Mouse (Mus musculus) left cerebral cortex, postnatal 14 days (tissue): Measurements from ENCODE around the gene Myo9b. TPM values are rescaled to one million over a fixed set of nuclear protein-coding genes. Genes with fewer than 3 reads are reported as not detected.
"Not testable (repeated sequence)": the region's sequence is repeated elsewhere in the genome, so short reads cannot be mapped to it uniquely, and the experiment has no call there.

Experiments
- DNase-seq, 2 experiments: peaks; one replicate each; pipeline ENCODE4 v3.0.0; 2021 to 2022; ENCODE audit warnings: low spot score in 2 of 2, mixed read lengths in 1 of 2
- intact Hi-C: fragments of 180-260 bp; cut with DNase I; formaldehyde crosslinking; loops from one replicate; pipeline ENCODE4 v1.15.1; 2025
- total RNA-seq, 2 experiments: library from RNA; stranded (reverse); gene quantifications; 2 replicates each; pipeline ENCODE4 v1.2.3; 2021

The Myo9b gene
- total RNA-seq, 2 experiments from 2014 or later: 29.0 to 30.0 TPM

- intact Hi-C loops: no loop called here
- DNase-seq: no peak
These were observed 18.4 kb downstream of the Myo9b start for GRCm38 (mm10) chr8:71290911-71291310.

- intact Hi-C loops: no loop called here
- DNase-seq: no peak
These were observed 18.8 kb downstream of the Myo9b start for GRCm38 (mm10) chr8:71291351-71291750.

- DNase-seq: not testable (repeated sequence)
These were observed 21.4 kb downstream of the Myo9b start for GRCm38 (mm10) chr8:71293930-71294329.

GRCm38 (mm10) chr8:71296188-71296621 lies 23.7 kb downstream of the Myo9b start:
- intact Hi-C loops: no loop called here
- DNase-seq: no peak

More at GRCm38 (mm10) chr8:71293930-71294329, 21.4 kb downstream of the Myo9b start:
- intact Hi-C loops: not testable (repeated sequence)

- intact Hi-C loops: no loop called here
- DNase-seq: no peak
These were observed 24.3 kb downstream of the Myo9b start for GRCm38 (mm10) chr8:71296784-71297183.

GRCm38 (mm10) chr8:71297439-71297838 lies 24.9 kb downstream of the Myo9b start:
- DNase-seq: no peak
- intact Hi-C loops: no loop called here

GRCm38 (mm10) chr8:71299716-71300115 lies 27.2 kb downstream of the Myo9b start:
- intact Hi-C loops: no loop called here
- DNase-seq: no peak

- DNase-seq: no peak
- intact Hi-C loops: no loop called here
These were observed 30.3 kb downstream of the Myo9b start for GRCm38 (mm10) chr8:71302788-71303187.

GRCm38 (mm10) chr8:71303632-71304031 lies 31.1 kb downstream of the Myo9b start:
- intact Hi-C loops: no loop called here
- no peak for DNase-seq

GRCm38 (mm10) chr8:71305988-71306387 lies 33.5 kb downstream of the Myo9b start:
- intact Hi-C loops: no loop called here

GRCm38 (mm10) chr8:71307371-71307770 lies 34.9 kb downstream of the Myo9b start:
- intact Hi-C loops: no loop called here
- DNase-seq: no peak

More at GRCm38 (mm10) chr8:71305988-71306387, 33.5 kb downstream of the Myo9b start:
- DNase-seq: no peak

- intact Hi-C loops: no loop called here
- no peak for DNase-seq
These were observed 35.4 kb downstream of the Myo9b start for GRCm38 (mm10) chr8:71307913-71308312.

GRCm38 (mm10) chr8:71310446-71310845 lies 37.9 kb downstream of the Myo9b start:
- intact Hi-C loops: no loop called here
- no peak for DNase-seq

GRCm38 (mm10) chr8:71312700-71313099 lies 40.2 kb downstream of the Myo9b start:
- DNase-seq: peak in 1 of 2 experiments; percentile 10
- intact Hi-C loops: no loop called here

- intact Hi-C loops: no loop called here
- no peak for DNase-seq
These were observed 41.4 kb downstream of the Myo9b start for GRCm38 (mm10) chr8:71313951-71314350.

- intact Hi-C loops: no loop called here
These were observed 43.5 kb downstream of the Myo9b start for GRCm38 (mm10) chr8:71315972-71316371.

GRCm38 (mm10) chr8:71316486-71317031 lies 44.0 kb downstream of the Myo9b start:
- DNase-seq: no peak
- intact Hi-C loops: no loop called here

More at GRCm38 (mm10) chr8:71315972-71316371, 43.5 kb downstream of the Myo9b start:
- no peak for DNase-seq

- intact Hi-C loops, DNase-seq: not testable (repeated sequence)
These were observed 46.1 kb downstream of the Myo9b start for GRCm38 (mm10) chr8:71318610-71319009.

- intact Hi-C loops, DNase-seq: not testable (repeated sequence)
These were observed 47.2 kb downstream of the Myo9b start for GRCm38 (mm10) chr8:71319760-71320159.

- intact Hi-C loops: no loop called here
- DNase-seq: no peak
These were observed 50.4 kb downstream of the Myo9b start for GRCm38 (mm10) chr8:71322939-71323338.

- DNase-seq: peak; percentile 12 to 31
- intact Hi-C loops: no loop called here
These were observed 52.3 kb downstream of the Myo9b start for GRCm38 (mm10) chr8:71324848-71325247.

GRCm38 (mm10) chr8:71337834-71338233 lies 65.3 kb downstream of the Myo9b start:
- intact Hi-C loops, DNase-seq: not testable (repeated sequence)
